Mouse (Mus musculus) midbrain, embryonic 11.5 days (tissue): ENCODE measurements around the gene Rhbdf2. TPM values are rescaled to one million over a fixed set of nuclear protein-coding genes. Genes with fewer than 3 reads are reported as not detected.
"Not testable (repeated sequence)": the region's sequence is repeated elsewhere in the genome, so short reads cannot be mapped to it uniquely, and the experiment has no call there.

Experiments
- ATAC-seq: fragments of 200-750 bp; cut with Nextera tagmentation; 2 replicates; pipeline ENCODE4 v1.8.0; 2017; ENCODE audit warnings: moderate TSS enrichment, moderate library complexity; ENCODE audit not compliant: low FRiP score
- DNase-seq: peaks from one replicate; pipeline ENCODE4 v3.0.0; 2015; ENCODE audit warnings: low spot score; ENCODE audit errors: missing footprints
- H3K27ac ChIP-seq: fragments of 300-500 bp; sonication (generic); 2 replicates; pipeline ENCODE4 v1.5.1; 2014; ENCODE audit warnings: low read depth, low read length
- H3K27me3 ChIP-seq: fragments of 300-500 bp; sonication (generic); 2 replicates; pipeline ENCODE4 v1.6.1; 2014; ENCODE audit warnings: mild to moderate bottlenecking, low read length, moderate library complexity, mixed read lengths; ENCODE audit not compliant: control insufficient read depth, insufficient read depth
- H3K36me3 ChIP-seq: fragments of 300-500 bp; sonication (generic); 2 replicates; pipeline ENCODE4 v1.6.1; 2014; ENCODE audit warnings: mild to moderate bottlenecking, low read length, moderate library complexity, mixed read lengths; ENCODE audit not compliant: control insufficient read depth, insufficient read depth
- H3K4me1 ChIP-seq: fragments of 300-500 bp; sonication (generic); 2 replicates; pipeline ENCODE4 v1.6.1; 2014; ENCODE audit warnings: low read length; ENCODE audit not compliant: control insufficient read depth, insufficient read depth
- H3K4me2 ChIP-seq: fragments of 300-500 bp; sonication (generic); 2 replicates; pipeline ENCODE4 v1.6.1; 2014; ENCODE audit warnings: mild to moderate bottlenecking, moderate library complexity
- H3K4me3 ChIP-seq: fragments of 300-500 bp; sonication (generic); 2 replicates; pipeline ENCODE4 v1.5.1; 2014; ENCODE audit warnings: low read depth, low read length
- H3K9ac ChIP-seq: fragments of 300-500 bp; sonication (generic); 2 replicates; pipeline ENCODE4 v1.6.1; 2014; ENCODE audit warnings: low read length
- H3K9me3 ChIP-seq: fragments of 300-500 bp; sonication (generic); 2 replicates; pipeline ENCODE4 v1.6.1; 2016; ENCODE audit warnings: low read length; ENCODE audit not compliant: control insufficient read depth
- WGBS: fragments of 180-500 bp; shearing (Covaris S2); extraction: QIAGEN DNeasy Blood & Tissue Kit; methylation state at CpG from one replicate; pipeline ENCODE4 v1.1.7; 2014; 5-methylcytosine and 5-hydroxymethylcytosine counted together
- polyA plus RNA-seq: library from polyadenylated mRNA; unstranded; fragments of >200 nt; fragmentation: Nextera tagmentation; extraction: Ambion mirVana; gene quantifications from 2 replicates; pipeline ENCODE4 v1.2.1, GENCODE M21; 2014

The Rhbdf2 gene
- polyA plus RNA-seq, 1 experiment from 2014 or later = 1.3 TPM

DNA sequence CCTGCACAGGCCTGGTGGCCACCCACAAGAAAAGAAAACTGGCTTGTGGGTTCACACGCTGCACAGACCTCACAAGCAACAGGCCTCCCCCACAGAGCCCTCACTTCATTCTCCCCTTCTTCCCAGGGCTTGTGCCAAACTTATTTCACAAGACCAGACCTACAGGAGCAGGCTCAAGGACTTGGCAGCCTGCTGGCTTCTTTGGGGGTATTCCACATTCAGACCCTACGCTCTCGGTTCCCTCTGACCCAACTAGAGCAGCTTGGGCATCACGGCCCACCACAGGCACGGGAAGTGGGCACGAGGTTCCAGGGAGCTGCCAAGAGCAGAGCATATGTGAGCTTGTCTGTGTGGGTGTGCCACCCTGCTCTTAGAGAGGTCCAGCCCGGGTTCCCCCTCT lies 9.2 kb downstream of the Rhbdf2 start:
- Histone ChIP-seq H3K27ac (no peak overlapping the region), H3K27me3 (peaks cover 3% of the 10 kb centered on the region), H3K4me2 (no peak overlapping the region), H3K4me1 (0 out of 2 replicates have a peak, but pooled peaks cover 2% of the 10 kb centered on the region), H3K4me3 (no peak overlapping the region), H3K9me3 (no peaks in the 10 kb centered on the region), H3K9ac (no peak overlapping the region), H3K36me3 (no peaks in the 10 kb centered on the region)
- DNase-seq (no peak), ATAC-seq (no peak)
- WGBS = 92% methylated on average over 7 of the region's 7 CpGs

DNA sequence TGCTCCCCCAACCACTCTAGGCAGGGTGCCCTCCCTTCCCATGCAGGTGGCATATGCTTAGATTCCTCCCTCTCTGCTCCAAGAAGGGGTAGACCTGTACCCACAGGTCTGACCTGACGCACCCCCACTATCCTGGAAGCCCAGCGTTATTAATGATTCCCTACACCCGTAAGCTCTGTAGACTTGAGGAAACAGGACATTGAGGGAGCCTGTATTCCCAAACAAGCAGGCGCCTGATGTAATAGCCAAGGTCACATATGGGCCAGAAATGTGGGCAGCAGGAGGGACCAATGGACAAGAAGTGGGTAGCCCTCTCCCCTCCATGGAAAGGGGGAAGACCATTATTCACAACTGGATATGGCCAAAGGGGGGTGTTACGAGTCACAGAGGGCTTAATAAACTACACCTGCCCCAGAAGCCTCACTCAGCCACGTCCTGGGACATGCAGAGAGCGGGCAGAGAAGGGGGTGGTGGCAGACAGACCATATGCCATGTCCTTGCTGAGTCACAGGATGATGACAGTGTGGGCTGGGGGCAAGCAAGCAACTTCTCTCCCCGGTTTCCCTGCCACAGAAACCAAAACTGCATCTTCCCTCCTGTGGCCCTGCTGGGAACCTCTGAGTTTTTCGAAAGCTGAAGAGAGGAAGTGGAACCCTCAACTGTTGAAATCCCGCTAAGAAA lies 10.2 kb downstream of the Rhbdf2 start:
- H3K36me3 ChIP-seq = no peaks in the 10 kb centered on the region
- no peak overlapping the region for H3K9ac ChIP-seq
- H3K4me2 ChIP-seq = no peak overlapping the region
- H3K27me3 ChIP-seq = no peaks in the 10 kb centered on the region
- H3K9me3 ChIP-seq = no peaks in the 10 kb centered on the region
- ATAC-seq (no peak), DNase-seq (no peak)
- 80% methylated on average over 10 of the region's 10 CpGs for whole genome bisulfite sequencing
- no peak overlapping the region for H3K27ac ChIP-seq
- H3K4me1 ChIP-seq = 0 out of 2 replicates have a peak, but pooled peaks cover 2% of the 10 kb centered on the region
- no peak overlapping the region for H3K4me3 ChIP-seq

DNA sequence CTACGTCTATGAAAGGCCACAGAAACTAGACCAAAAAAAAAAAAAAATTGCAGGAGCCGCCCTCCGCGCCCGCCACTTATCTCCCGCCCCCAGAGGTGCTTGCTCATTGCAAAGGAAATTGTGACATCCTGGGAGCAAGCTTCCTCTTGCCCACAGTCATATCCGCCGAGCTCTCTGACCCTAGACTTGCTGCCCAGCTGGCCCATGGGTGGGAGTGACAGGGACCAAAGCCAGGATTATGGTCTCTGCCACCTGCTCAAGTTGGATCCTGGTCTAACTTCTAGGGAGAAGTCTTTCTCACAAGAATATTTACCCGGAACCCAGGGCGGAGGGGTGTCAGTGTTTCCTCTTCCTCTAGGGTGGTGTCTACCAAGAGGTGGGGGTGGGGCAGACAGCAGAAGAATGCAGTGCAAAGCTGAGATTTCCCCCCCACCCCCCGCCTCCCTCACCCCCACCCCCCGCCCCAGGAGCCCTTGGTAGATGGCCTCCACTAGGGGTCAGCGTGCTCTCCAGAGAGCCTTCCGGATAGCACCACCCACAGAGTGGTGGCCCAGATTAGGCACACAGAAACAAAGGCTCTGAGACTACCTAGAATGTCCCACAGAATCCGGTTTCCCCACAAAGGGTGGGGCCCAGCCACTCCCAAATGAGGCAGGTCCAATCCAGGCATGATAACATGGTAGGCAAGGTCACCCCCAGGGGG lies 10.9 kb downstream of the Rhbdf2 start:
- DNase-seq = no peak
- no peak overlapping the region for H3K4me2 ChIP-seq
- WGBS = 49% methylated on average over 15 of the region's 15 CpGs
- no peaks in the 10 kb centered on the region for H3K27me3 ChIP-seq
- H3K27ac ChIP-seq = no peak overlapping the region
- no peaks in the 10 kb centered on the region for H3K36me3 ChIP-seq
- no peak for ATAC-seq
- H3K4me3 ChIP-seq = no peak overlapping the region
- no peaks in the 10 kb centered on the region for H3K9me3 ChIP-seq
- 0 out of 2 replicates have a peak, but pooled peaks cover 2% of the 10 kb centered on the region for H3K4me1 ChIP-seq
- no peak overlapping the region for H3K9ac ChIP-seq

DNA sequence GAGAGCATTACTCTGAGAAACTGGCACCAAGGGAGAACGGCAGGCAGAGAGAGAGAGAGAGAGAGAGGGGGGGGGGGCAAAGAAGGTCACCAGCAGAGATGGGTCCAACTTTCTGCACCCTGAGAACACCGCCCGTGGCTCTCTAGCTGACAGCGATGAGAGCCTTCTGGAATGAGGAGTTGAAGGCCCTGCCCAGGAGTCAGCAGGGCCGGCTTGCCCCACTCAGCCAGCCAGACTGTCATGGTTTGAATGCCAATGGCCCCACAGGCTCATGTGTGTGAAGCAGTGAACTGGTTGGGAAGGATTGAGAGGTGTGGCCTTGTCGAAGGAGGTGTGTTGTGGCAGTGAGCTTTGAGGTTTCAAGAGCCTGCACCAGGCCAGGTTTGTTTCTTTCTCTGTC lies 13.6 kb downstream of the Rhbdf2 start:
- 92% methylated on average over 6 of the region's 6 CpGs for WGBS
- Histone ChIP-seq H3K4me1 (no peaks in the 10 kb centered on the region), H3K4me2 (no peak overlapping the region), H3K4me3 (no peak overlapping the region), H3K9me3 (no peaks in the 10 kb centered on the region), H3K27me3 (no peaks in the 10 kb centered on the region), H3K9ac (no peak overlapping the region), H3K36me3 (no peaks in the 10 kb centered on the region), H3K27ac (no peak overlapping the region)
- no peak for DNase-seq
- no peak for ATAC-seq

DNA sequence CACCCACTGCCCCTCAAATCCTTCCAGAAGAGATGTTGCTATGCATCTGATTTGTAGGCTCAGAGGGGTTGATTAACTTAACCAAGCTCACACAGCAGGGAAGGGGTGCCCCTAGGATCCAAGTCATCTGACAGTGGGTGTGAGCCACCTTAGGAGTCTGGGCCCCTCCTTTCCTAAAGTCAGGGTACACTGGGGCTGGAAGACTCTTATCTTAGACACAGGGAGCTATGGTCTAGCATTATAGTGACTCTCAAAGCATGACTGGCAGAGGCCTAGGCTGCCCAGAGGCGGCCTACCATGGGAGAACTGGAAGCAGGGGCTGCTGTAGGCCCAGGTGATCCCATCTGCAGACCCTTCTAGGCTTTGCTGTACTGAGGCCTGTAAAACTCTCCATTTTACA lies 14.3 kb downstream of the Rhbdf2 start:
- no peaks in the 10 kb centered on the region for H3K4me1 ChIP-seq
- H3K27me3 ChIP-seq = no peaks in the 10 kb centered on the region
- H3K27ac ChIP-seq = no peak overlapping the region
- H3K4me3 ChIP-seq = no peak overlapping the region
- no peaks in the 10 kb centered on the region for H3K36me3 ChIP-seq
- H3K4me2 ChIP-seq = no peak overlapping the region
- DNase-seq = no peak
- 82% methylated on average over 1 of the region's 1 CpGs for WGBS
- ATAC-seq = no peak
- H3K9me3 ChIP-seq = no peaks in the 10 kb centered on the region
- H3K9ac ChIP-seq = no peak overlapping the region

GRCm38 (mm10) chr11:116611883-116612282 lies 14.9 kb downstream of the Rhbdf2 start:
- WGBS = 92% methylated on average over 9 of the region's 9 CpGs

GRCm38 (mm10) chr11:116611168-116611567 lies 15.7 kb downstream of the Rhbdf2 start:
- H3K36me3 ChIP-seq, ATAC-seq, DNase-seq, H3K27ac ChIP-seq, H3K27me3 ChIP-seq, H3K4me1 ChIP-seq, H3K9ac ChIP-seq, H3K9me3 ChIP-seq, H3K4me2 ChIP-seq, H3K4me3 ChIP-seq: not testable (repeated sequence)
- WGBS = 88% methylated on average over 9 of the region's 9 CpGs

More at GRCm38 (mm10) chr11:116611883-116612282, 14.9 kb downstream of the Rhbdf2 start:
- no peaks in the 10 kb centered on the region for H3K4me1 ChIP-seq
- H3K4me3 ChIP-seq = no peak overlapping the region
- DNase-seq (no peak), ATAC-seq (no peak)
- no peak overlapping the region for H3K9ac ChIP-seq
- no peak overlapping the region for H3K4me2 ChIP-seq
- H3K36me3 ChIP-seq = no peaks in the 10 kb centered on the region
- no peak overlapping the region for H3K27ac ChIP-seq
- H3K9me3 ChIP-seq = no peaks in the 10 kb centered on the region
- no peaks in the 10 kb centered on the region for H3K27me3 ChIP-seq

GRCm38 (mm10) chr11:116609965-116610630 lies 16.7 kb downstream of the Rhbdf2 start:
- H3K27ac ChIP-seq = no peak overlapping the region
- WGBS = 86% methylated on average over 15 of the region's 15 CpGs
- no peak for ATAC-seq

DNA sequence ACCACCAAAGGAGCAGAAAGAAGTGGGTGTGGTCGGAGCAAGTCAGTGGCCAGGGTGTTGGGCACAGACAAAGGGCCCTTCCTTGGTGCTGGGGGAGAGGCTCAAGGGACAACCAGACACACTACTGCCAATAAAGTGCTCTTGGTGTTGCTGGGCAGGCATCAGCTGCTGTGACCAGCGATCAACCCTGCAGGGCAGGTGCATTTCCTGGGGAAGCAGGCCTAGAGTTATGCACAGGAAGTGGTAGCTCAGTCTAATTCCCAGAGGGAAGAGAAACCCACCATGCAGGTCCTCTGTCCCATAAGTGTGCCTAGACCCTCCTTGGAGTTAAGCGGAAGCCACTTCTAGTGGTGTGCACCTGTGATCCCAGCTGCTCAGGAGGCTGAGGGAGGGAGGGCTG lies 19.1 kb downstream of the Rhbdf2 start:
- Histone ChIP-seq H3K4me3 (no peak overlapping the region), H3K9me3 (no peaks in the 10 kb centered on the region), H3K9ac (no peak overlapping the region), H3K4me1 (no peaks in the 10 kb centered on the region), H3K27ac (no peak overlapping the region), H3K36me3 (no peaks in the 10 kb centered on the region), H3K4me2 (no peak overlapping the region), H3K27me3 (no peaks in the 10 kb centered on the region)
- ATAC-seq = no peak
- no peak for DNase-seq
- 98% methylated on average over 3 of the region's 3 CpGs for WGBS

More at GRCm38 (mm10) chr11:116609965-116610630, 16.7 kb downstream of the Rhbdf2 start:
- Histone ChIP-seq H3K4me1 (no peaks in the 10 kb centered on the region), H3K4me3 (no peak overlapping the region), H3K9me3 (no peaks in the 10 kb centered on the region), H3K27me3 (no peaks in the 10 kb centered on the region), H3K4me2 (no peak overlapping the region), H3K36me3 (no peaks in the 10 kb centered on the region), H3K9ac (no peak overlapping the region)
- DNase-seq = no peak
